9 mouse cellular contexts compared by ENCODE assay signal in genomic region chr2:68124751-68125150, GRCm38 (mm10).
A peak's percentile ranks its signal among the peaks of the same experiment; 100 is the strongest.
DNase-seq lines count a peak whose midpoint lies in the region; ATAC-seq lines count a peak whose summit lies in the region.
"Had no signal": no experiment of that assay in that cellular context is flagged by ENCODE, and none has a peak within 500 bp of the region (broad histone marks: within the 10 kb centered on the region; RNA-seq: fewer than 3 reads in every experiment).

No protein-coding gene starts in this region.

- no peak for ATAC-seq in cerebellum, adult (ENCODE audit: insufficient number of reproducible peaks, low FRiP score, low TSS enrichment)

- intact Hi-C loops in heart, postnatal 36 days (cut with DNase I), result loop anchor here (5.0 kb wide), 1 partner anchor 223 kb away; no protein-coding TSS in a partner anchor

- peak; percentile 21 for DNase-seq in heart, postnatal 4 days
- DNase-seq in heart, postnatal 36 days, result no peak
- peak; percentile 9 for DNase-seq in thymus, postnatal 4 days
- no peak for DNase-seq in thymus, postnatal 36 days
- DNase-seq in induced T-regulatory cell, adult 2 months (ENCODE audit: low read depth), result peak; percentile 6
- DNase-seq in spleen, postnatal 14 days (ENCODE audit: low spot score in 2 of 2), result no peak
- no peak for DNase-seq in urinary bladder, postnatal 36 days (ENCODE audit: low spot score in 2 of 2)
- DNase-seq: cerebellum, adult 9-10 months had no signal

Comparison
In these comparisons a context has a peak if more than half of its experiments do, and no peak if none do; other contexts are left out.
1. DNase-seq: peak in heart, postnatal 4 days (single experiment), thymus, postnatal 4 days (single experiment) and induced T-regulatory cell, adult 2 months (single experiment); none in heart, postnatal 36 days (0 of 2), thymus, postnatal 36 days (0 of 2), spleen, postnatal 14 days (0 of 2) and urinary bladder, postnatal 36 days (0 of 2).